Mouse (Mus musculus): ENCODE measurements around the gene Ndufa9.

GRCm38 (mm10) chr6:126823087-126823486 lies 25.8 kb downstream of the Ndufa9 start:
- TF ChIP-seq MAX (IDR thresholded peaks at IDR 0.05; ENCODE audit: low read length) (no peak), POLR2A (IDR thresholded peaks at IDR 0.05; ENCODE audit: control insufficient read depth in 1 of 2, insufficient read depth in 1 of 2, low read depth in 1 of 2, low read length in 2 of 2, poor library complexity in 1 of 2) (no peak), E2F4 (IDR thresholded peaks at IDR 0.05; ENCODE audit: borderline replicate concordance, low read depth, low read length) (no peak), HCFC1 (IDR thresholded peaks at IDR 0.05; ENCODE audit: low read depth, low read length) (no peak), CTCF (IDR thresholded peaks at IDR 0.05 in 2 of 3, conservative IDR thresholded peaks at IDR 0.05 in 1 of 3; ENCODE audit: control insufficient read depth in 1 of 3, insufficient read depth in 1 of 3, low read depth in 2 of 3, low read length in 3 of 3, poor library complexity in 1 of 3, severe bottlenecking in 1 of 3) (no peak)

Data from MEL (cell line).